9 mouse cellular contexts compared by ENCODE assay signal in the genomic region with DNA sequence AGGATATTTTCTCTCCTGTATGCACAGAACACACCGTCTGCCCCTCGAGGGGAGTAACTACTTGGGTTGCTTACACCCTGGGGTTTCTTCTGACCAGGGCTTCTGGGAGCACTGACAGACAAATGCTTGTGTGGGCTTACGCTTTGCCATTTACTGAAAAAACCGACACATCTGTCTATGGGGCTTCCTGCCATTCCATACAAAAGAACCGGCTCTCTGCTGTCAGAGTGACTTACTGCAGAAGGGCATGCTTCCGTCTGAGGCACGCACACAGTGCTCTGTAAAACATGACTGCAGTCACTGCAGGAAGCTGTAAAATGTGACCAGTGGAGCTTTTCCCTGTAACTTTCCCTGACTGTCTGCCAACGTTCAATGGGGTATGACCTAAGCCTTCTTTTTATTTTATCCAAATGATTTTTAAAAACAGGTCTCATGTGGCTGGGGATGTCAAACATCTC. TPM values are rescaled to one million over a fixed set of nuclear protein-coding genes. Genes with fewer than 3 reads are reported as not detected.
A peak's percentile ranks its signal among the peaks of the same experiment; 100 is the strongest.
DNase-seq lines count a peak whose midpoint lies in the region; ATAC-seq and TF ChIP-seq lines count a peak whose summit lies in the region.
"Had no signal": no experiment of that assay in that cellular context is flagged by ENCODE, and none has a peak within 500 bp of the region (broad histone marks: within the 10 kb centered on the region; RNA-seq: fewer than 3 reads in every experiment).

No protein-coding gene starts in this region.

- DNase-seq in forebrain, embryonic 10.5 days (ENCODE audit: extremely low spot score, low spot score): no peak
- no peak for DNase-seq in forebrain, postnatal 0 days
- DNase-seq in midbrain, postnatal 0 days (ENCODE audit: low spot score): peak; percentile 11
- no peak for DNase-seq in left cerebral cortex, postnatal 10 days (ENCODE audit: extremely low spot score in 1 of 2, low spot score in 2 of 2)
- no peak for DNase-seq in gastrocnemius, adult 8-10 months (ENCODE audit: low spot score in 2 of 2)
- no peak for DNase-seq in left cerebral cortex, postnatal 25 days (ENCODE audit: low spot score in 2 of 2)
- DNase-seq: layer of hippocampus, adult 9-11 months had no signal

- TF ChIP-seq CTCF in forebrain, postnatal 0 days (IDR thresholded peaks at IDR 0.05; ENCODE audit: low read depth): no peak
- no peak for TF ChIP-seq CTCF in midbrain, postnatal 0 days (IDR thresholded peaks at IDR 0.05)

- H3K4me2 ChIP-seq in forebrain, postnatal 0 days (ENCODE audit: low read depth): no peak overlapping the region
- no peak overlapping the region for H3K4me2 ChIP-seq in embryonic facial prominence, embryonic 12.5 days (replicated peaks)
- H3K4me2 ChIP-seq in kidney, embryonic 15.5 days: peak overlapping the region; percentile 39
- H3K4me2 ChIP-seq in midbrain, postnatal 0 days (ENCODE audit: low read depth, low read length, poor library complexity, severe bottlenecking): no peak overlapping the region

- no peaks in the 10 kb centered on the region for H3K27me3 ChIP-seq in forebrain, embryonic 10.5 days (ENCODE audit: poor library complexity, severe bottlenecking)
- no peaks in the 10 kb centered on the region for H3K27me3 ChIP-seq in forebrain, postnatal 0 days (ENCODE audit: insufficient read depth, low read length)
- H3K27me3 ChIP-seq in embryonic facial prominence, embryonic 12.5 days: no peaks in the 10 kb centered on the region
- H3K27me3 ChIP-seq in kidney, embryonic 15.5 days: no peaks in the 10 kb centered on the region
- no peaks in the 10 kb centered on the region for H3K27me3 ChIP-seq in midbrain, postnatal 0 days (ENCODE audit: insufficient read depth, low read length)

- H3K4me1 ChIP-seq in forebrain, embryonic 10.5 days: peaks cover 27% of the 10 kb centered on the region
- no peaks in the 10 kb centered on the region for H3K4me1 ChIP-seq in forebrain, postnatal 0 days (ENCODE audit: insufficient read depth)
- peaks cover 14% of the 10 kb centered on the region; the same call in 1 of the 2 replicates for H3K4me1 ChIP-seq in embryonic facial prominence, embryonic 12.5 days
- peaks cover 30% of the 10 kb centered on the region for H3K4me1 ChIP-seq in kidney, embryonic 15.5 days
- no peaks in the 10 kb centered on the region for H3K4me1 ChIP-seq in midbrain, postnatal 0 days (ENCODE audit: insufficient read depth, low read length)

- no peak overlapping the region for H3K4me3 ChIP-seq in forebrain, embryonic 10.5 days
- no peak overlapping the region for H3K4me3 ChIP-seq in forebrain, postnatal 0 days (ENCODE audit: low read depth, low read length)
- H3K4me3 ChIP-seq in embryonic facial prominence, embryonic 12.5 days: no peak overlapping the region
- H3K4me3 ChIP-seq in kidney, embryonic 15.5 days (replicated peaks): no peak overlapping the region
- H3K4me3 ChIP-seq in midbrain, postnatal 0 days (ENCODE audit: low read depth, low read length): no peak overlapping the region

- ATAC-seq in forebrain, postnatal 0 days: no peak
- no peak for ATAC-seq in embryonic facial prominence, embryonic 12.5 days (ENCODE audit: insufficient number of reproducible peaks, insufficient read depth, low FRiP score, low TSS enrichment)
- ATAC-seq in kidney, embryonic 15.5 days (replicated peaks; ENCODE audit: low FRiP score): peak; percentile 85
- no peak for ATAC-seq in midbrain, postnatal 0 days (ENCODE audit: low FRiP score)

- whole genome bisulfite sequencing in forebrain, embryonic 10.5 days: 41% methylated on average over 8 of the region's 8 CpGs
- 24% methylated on average over 8 of the region's 8 CpGs for WGBS in forebrain, postnatal 0 days
- 16% methylated on average over 8 of the region's 8 CpGs for WGBS in embryonic facial prominence, embryonic 12.5 days
- 2% methylated on average over 8 of the region's 8 CpGs for WGBS in kidney, embryonic 15.5 days
- 9% methylated on average over 8 of the region's 8 CpGs for WGBS in midbrain, postnatal 0 days

- intact Hi-C loops in left cerebral cortex, postnatal 10 days (cut with DNase I): no loop called here
- intact Hi-C loops in left cerebral cortex, postnatal 25 days (cut with DNase I): no loop called here

- H3K27ac ChIP-seq in forebrain, embryonic 10.5 days: peak overlapping the region; percentile 51; the same call in 1 of the 2 replicates
- H3K27ac ChIP-seq in forebrain, postnatal 0 days (ENCODE audit: low read depth, low read length): no peak overlapping the region
- H3K27ac ChIP-seq in embryonic facial prominence, embryonic 12.5 days: 0 out of 2 replicates have a peak overlapping the region, but pooled peaks have one; percentile 30
- peak overlapping the region; percentile 91 for H3K27ac ChIP-seq in kidney, embryonic 15.5 days
- H3K27ac ChIP-seq in midbrain, postnatal 0 days (ENCODE audit: low read depth, low read length): no peak overlapping the region

- no peaks in the 10 kb centered on the region for H3K36me3 ChIP-seq in forebrain, embryonic 10.5 days (replicated peaks)
- H3K36me3 ChIP-seq in forebrain, postnatal 0 days (ENCODE audit: insufficient read depth): no peaks in the 10 kb centered on the region
- H3K36me3 ChIP-seq in embryonic facial prominence, embryonic 12.5 days: no peaks in the 10 kb centered on the region
- no peaks in the 10 kb centered on the region for H3K36me3 ChIP-seq in kidney, embryonic 15.5 days
- H3K36me3 ChIP-seq in midbrain, postnatal 0 days (ENCODE audit: insufficient read depth, low read length): no peaks in the 10 kb centered on the region

- no peaks in the 10 kb centered on the region for H3K9me3 ChIP-seq in forebrain, embryonic 10.5 days
- no peaks in the 10 kb centered on the region for H3K9me3 ChIP-seq in forebrain, postnatal 0 days (ENCODE audit: low read length)
- H3K9me3 ChIP-seq in embryonic facial prominence, embryonic 12.5 days: no peaks in the 10 kb centered on the region
- H3K9me3 ChIP-seq in kidney, embryonic 15.5 days (replicated peaks): no peaks in the 10 kb centered on the region
- no peaks in the 10 kb centered on the region for H3K9me3 ChIP-seq in midbrain, postnatal 0 days (ENCODE audit: low read length)

- H3K9ac ChIP-seq in forebrain, postnatal 0 days: no peak overlapping the region
- H3K9ac ChIP-seq in embryonic facial prominence, embryonic 12.5 days: no peak overlapping the region
- H3K9ac ChIP-seq in kidney, embryonic 15.5 days: no peak overlapping the region
- no peak overlapping the region for H3K9ac ChIP-seq in midbrain, postnatal 0 days (replicated peaks; ENCODE audit: low read length, poor library complexity, severe bottlenecking)

RNA-seq across cellular contexts. Expression of gene Tgif2, which starts 25.4 kb away (rescaled TPM):
- polyA plus RNA-seq in forebrain, embryonic 10.5 days (2016; fragmentation: Nextera tagmentation; extraction: Ambion mirVana): 108 and 109 TPM in 2 replicates
- total RNA-seq in forebrain, postnatal 0 days (2014; rRNA removed): 13.1 and 13.7 TPM in 2 replicates
- 8.7 and 9.3 TPM in 2 replicates for polyA plus RNA-seq in forebrain, postnatal 0 days (2015; fragmentation: Nextera tagmentation; extraction: Ambion mirVana)
- polyA plus RNA-seq in embryonic facial prominence, embryonic 12.5 days (2016; fragmentation: Nextera tagmentation; extraction: Ambion mirVana): 89.5 and 95.1 TPM in 2 replicates
- 62.2 and 68.5 TPM in 2 replicates for polyA plus RNA-seq in kidney, embryonic 15.5 days (2015; fragmentation: Nextera tagmentation; extraction: Ambion mirVana)
- 8.6 and 10.8 TPM in 2 replicates for total RNA-seq in midbrain, postnatal 0 days (2014; rRNA removed)
- polyA plus RNA-seq in midbrain, postnatal 0 days (2015; fragmentation: Nextera tagmentation; extraction: Ambion mirVana): 6.9 and 8.2 TPM in 2 replicates
- total RNA-seq in left cerebral cortex, postnatal 10 days (2021): 1 to 10 TPM; 1.8 to 3.1 TPM
- total RNA-seq in gastrocnemius, adult 8-10 months (2022): under 1 TPM in 3 of 4 experiments, not detected in 1; 0.16 to 0.38 (median 0.17) TPM
- total RNA-seq in left cerebral cortex, postnatal 25 days (2021): 1 to 10 TPM in 1 of 2 experiments, under 1 TPM in 1; 0.69 to 1.0 TPM

RNA-seq across cellular contexts. Expression of gene Myl9, which starts 39.2 kb away (rescaled TPM):
- polyA plus RNA-seq in forebrain, embryonic 10.5 days (2016; fragmentation: Nextera tagmentation; extraction: Ambion mirVana): 79.0 and 80.3 TPM in 2 replicates
- 24.4 and 34.3 TPM in 2 replicates for total RNA-seq in forebrain, postnatal 0 days (2014; rRNA removed)
- 34.6 and 39.6 TPM in 2 replicates for polyA plus RNA-seq in forebrain, postnatal 0 days (2015; fragmentation: Nextera tagmentation; extraction: Ambion mirVana)
- 182 and 184 TPM in 2 replicates for polyA plus RNA-seq in embryonic facial prominence, embryonic 12.5 days (2016; fragmentation: Nextera tagmentation; extraction: Ambion mirVana)
- polyA plus RNA-seq in kidney, embryonic 15.5 days (2015; fragmentation: Nextera tagmentation; extraction: Ambion mirVana): 305 and 466 TPM in 2 replicates
- total RNA-seq in midbrain, postnatal 0 days (2014; rRNA removed): 27.4 and 30.7 TPM in 2 replicates
- polyA plus RNA-seq in midbrain, postnatal 0 days (2015; fragmentation: Nextera tagmentation; extraction: Ambion mirVana): 33.8 and 38.4 TPM in 2 replicates
- 10 to 100 TPM; 17.5 to 20.6 TPM for total RNA-seq in left cerebral cortex, postnatal 10 days (2021)
- 10 to 100 TPM; 28.1 to 44.3 (median 31.9) TPM for total RNA-seq in gastrocnemius, adult 8-10 months (2022)
- 10 to 100 TPM; 14.7 to 16.1 TPM for total RNA-seq in left cerebral cortex, postnatal 25 days (2021)

RNA-seq across cellular contexts. Expression of gene 4930518I15Rik, which starts 43.4 kb away (rescaled TPM):
- 7.7 and 9.3 TPM in 2 replicates for polyA plus RNA-seq in forebrain, embryonic 10.5 days (2016; fragmentation: Nextera tagmentation; extraction: Ambion mirVana)
- 1.00 and 2.5 TPM in 2 replicates for total RNA-seq in forebrain, postnatal 0 days (2014; rRNA removed)
- polyA plus RNA-seq in forebrain, postnatal 0 days (2015; fragmentation: Nextera tagmentation; extraction: Ambion mirVana): 1.3 and 2.1 TPM in 2 replicates
- 9.6 and 9.8 TPM in 2 replicates for polyA plus RNA-seq in embryonic facial prominence, embryonic 12.5 days (2016; fragmentation: Nextera tagmentation; extraction: Ambion mirVana)
- polyA plus RNA-seq in kidney, embryonic 15.5 days (2015; fragmentation: Nextera tagmentation; extraction: Ambion mirVana): 8.6 and 9.8 TPM in 2 replicates
- total RNA-seq in midbrain, postnatal 0 days (2014; rRNA removed): 0.94 and 0.99 TPM in 2 replicates
- 2.8 and 2.9 TPM in 2 replicates for polyA plus RNA-seq in midbrain, postnatal 0 days (2015; fragmentation: Nextera tagmentation; extraction: Ambion mirVana)
- total RNA-seq in left cerebral cortex, postnatal 10 days (2021): 1 to 10 TPM; 2.4 to 3.6 TPM
- under 1 TPM; 0.22 to 0.86 (median 0.40) TPM for total RNA-seq in gastrocnemius, adult 8-10 months (2022)
- total RNA-seq in left cerebral cortex, postnatal 25 days (2021): 1 to 10 TPM; 1.5 to 2.1 TPM

RNA-seq across cellular contexts. Expression of gene Rab5if, which starts 48.6 kb away (rescaled TPM):
- polyA plus RNA-seq in forebrain, embryonic 10.5 days (2016; fragmentation: Nextera tagmentation; extraction: Ambion mirVana): 185 and 186 TPM in 2 replicates
- 123 TPM in 2 replicates for total RNA-seq in forebrain, postnatal 0 days (2014; rRNA removed)
- 154 and 169 TPM in 2 replicates for polyA plus RNA-seq in forebrain, postnatal 0 days (2015; fragmentation: Nextera tagmentation; extraction: Ambion mirVana)
- polyA plus RNA-seq in embryonic facial prominence, embryonic 12.5 days (2016; fragmentation: Nextera tagmentation; extraction: Ambion mirVana): 188 and 190 TPM in 2 replicates
- polyA plus RNA-seq in kidney, embryonic 15.5 days (2015; fragmentation: Nextera tagmentation; extraction: Ambion mirVana): 174 and 181 TPM in 2 replicates
- 115 and 137 TPM in 2 replicates for total RNA-seq in midbrain, postnatal 0 days (2014; rRNA removed)
- polyA plus RNA-seq in midbrain, postnatal 0 days (2015; fragmentation: Nextera tagmentation; extraction: Ambion mirVana): 149 and 155 TPM in 2 replicates
- 100 to 1,000 TPM; 119 to 121 TPM for total RNA-seq in left cerebral cortex, postnatal 10 days (2021)
- 10 to 100 TPM; 84.3 to 97.1 (median 88.1) TPM for total RNA-seq in gastrocnemius, adult 8-10 months (2022)
- 100 to 1,000 TPM; 104 to 105 TPM for total RNA-seq in left cerebral cortex, postnatal 25 days (2021)

Comparison
In these comparisons a context has a peak if more than half of its experiments do, and no peak if none do; other contexts are left out.
1. H3K27ac ChIP-seq: peak in forebrain, embryonic 10.5 days (single experiment), embryonic facial prominence, embryonic 12.5 days (single experiment) and kidney, embryonic 15.5 days (single experiment); none in forebrain, postnatal 0 days (single experiment) and midbrain, postnatal 0 days (single experiment).